Mouse (Mus musculus): ENCODE measurements at regions not wholly inside any gene's neighbourhood (a gene's known extent, or its start where the extent isn't known, plus 50 kb on each side); places are given as distances from the start of the nearest gene placed in this dataset.

DNA sequence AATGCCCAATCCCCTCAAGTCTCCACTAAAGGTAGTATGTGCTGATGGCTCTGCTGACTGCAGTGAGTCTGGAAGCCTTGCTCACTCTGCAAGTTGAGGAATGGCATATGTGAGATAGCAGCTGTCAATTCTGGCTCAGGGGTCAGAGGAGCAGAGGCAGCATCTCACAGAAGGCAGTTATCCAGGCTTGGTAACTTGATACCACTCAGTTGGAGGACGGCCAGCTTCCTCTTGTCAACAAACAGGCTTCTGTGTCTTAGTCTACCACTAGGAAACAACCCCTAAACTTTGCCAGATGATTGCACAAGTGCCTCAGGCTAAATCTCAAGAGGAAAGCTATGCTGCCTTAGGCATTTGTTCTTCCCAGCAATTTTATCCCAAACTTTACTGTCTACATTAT lies 55.7 kb upstream of the Gabre start:
- peak; percentile 24 for DNase-seq (ENCODE audit: low read depth, low spot score)

DNA sequence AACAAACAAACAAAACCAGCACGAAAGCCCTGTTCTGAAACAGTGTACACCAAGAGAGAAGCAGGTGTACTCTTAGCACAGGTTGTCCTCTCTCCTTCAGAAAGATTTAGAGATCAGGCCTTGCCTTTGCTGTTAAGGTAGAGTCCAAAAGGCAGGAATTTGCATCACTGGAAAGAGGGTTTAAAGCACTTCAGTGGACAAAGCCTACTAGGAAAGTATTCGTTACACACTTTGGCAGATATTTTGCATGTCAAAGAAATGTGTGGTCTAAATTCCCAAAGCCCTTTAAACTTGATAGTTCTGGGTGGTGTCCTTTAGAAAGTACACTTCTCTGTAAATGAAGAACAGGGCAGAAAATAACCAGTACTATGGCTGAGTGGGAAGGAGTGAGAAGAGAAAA lies 54.2 kb upstream of the Gabre start:
- DNase-seq (ENCODE audit: low read depth, low spot score): no peak
